Mouse (Mus musculus): ENCODE measurements at regions not wholly inside any gene's neighbourhood (a gene's known extent, or its start where the extent isn't known, plus 50 kb on each side); places are given as distances from the start of the nearest gene placed in this dataset.

DNA sequence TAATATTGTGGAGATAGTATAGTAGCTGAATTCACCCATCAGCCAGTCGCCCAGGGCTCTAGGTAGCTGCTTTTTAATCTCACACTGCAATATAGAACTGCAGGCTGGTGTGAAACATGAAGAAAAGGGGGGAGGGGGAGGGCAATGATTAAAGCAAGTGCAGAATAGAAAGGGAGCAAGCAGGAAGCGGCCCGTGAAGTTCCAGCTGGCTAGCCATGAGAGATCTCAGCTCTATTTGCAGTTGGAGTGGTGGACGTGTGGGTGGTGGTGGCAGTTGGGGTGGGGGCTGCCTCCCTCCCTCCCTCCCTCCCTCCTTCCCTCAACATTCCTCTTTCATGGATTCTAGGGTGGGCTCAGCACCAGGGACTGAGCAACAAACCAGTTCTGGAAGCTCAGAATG, 173.3 kb upstream of the Mgat5 start:
- TF ChIP-seq POLR2A (IDR thresholded peaks at IDR 0.05; ENCODE audit: insufficient read depth, low read depth, low read length) (no peak), CTCF (IDR thresholded peaks at IDR 0.05; ENCODE audit: insufficient read depth, low read depth, low read length) (no peak)
